Mouse (Mus musculus) left cerebral cortex, postnatal 14 days (tissue): Measurements from ENCODE around the gene Olfr117. TPM values are rescaled to one million over a fixed set of nuclear protein-coding genes. Genes with fewer than 3 reads are reported as not detected.
"Not testable (repeated sequence)": the region's sequence is repeated elsewhere in the genome, so short reads cannot be mapped to it uniquely, and the experiment has no call there.

Source experiments
- DNase-seq, 2 experiments: peaks; one replicate each; pipeline ENCODE4 v3.0.0; 2021 to 2022; ENCODE audit warnings: low spot score in 2 of 2, mixed read lengths in 1 of 2
- intact Hi-C: fragments of 180-260 bp; cut with DNase I; formaldehyde crosslinking; loops from one replicate; pipeline ENCODE4 v1.15.1; 2025
- long read RNA-seq, 2 experiments: library from polyadenylated mRNA; stranded (forward); transcript quantifications; one replicate each; pipeline ENCODE4 v2.0.0; 2021
- total RNA-seq, 2 experiments: library from RNA; stranded (reverse); gene quantifications; 2 replicates each; pipeline ENCODE4 v1.2.3; 2021

The Olfr117 gene
- total RNA-seq: not detected
- long read RNA-seq, experiment 1: 0 reads
- long read RNA-seq, experiment 2: 0 reads

GRCm38 (mm10) chr17:37663682-37664081, at the start of gene Olfr117:
TSS of gene Olfr117 (minus strand) at chr17:37663782.
- no peak for DNase-seq
- intact Hi-C loops: no loop called here

DNA sequence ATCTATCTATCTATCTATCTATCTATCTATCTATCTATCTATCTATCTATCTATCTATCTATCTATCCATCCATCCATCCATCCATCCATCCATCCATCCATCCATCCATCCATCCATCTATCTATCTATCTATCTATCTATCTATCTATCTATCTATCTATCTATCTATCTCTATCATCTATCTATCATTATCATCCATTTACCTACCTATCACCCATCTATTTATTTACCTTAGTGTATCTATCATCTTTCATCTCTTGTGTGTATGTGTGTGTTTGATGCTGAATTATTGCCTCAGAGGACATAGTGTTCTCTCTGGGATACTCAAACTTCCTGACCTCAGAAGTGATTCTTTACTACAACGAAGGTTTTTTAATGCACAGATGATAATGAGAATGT, 32.7 kb upstream of the Olfr117 start, which contains the start of gene Olfr119:
Gene Olfr119, plus strand, starts transcription at position 301 of the 400 bp plus-strand sequence.
- DNase-seq, intact Hi-C loops: not testable (repeated sequence)

DNA sequence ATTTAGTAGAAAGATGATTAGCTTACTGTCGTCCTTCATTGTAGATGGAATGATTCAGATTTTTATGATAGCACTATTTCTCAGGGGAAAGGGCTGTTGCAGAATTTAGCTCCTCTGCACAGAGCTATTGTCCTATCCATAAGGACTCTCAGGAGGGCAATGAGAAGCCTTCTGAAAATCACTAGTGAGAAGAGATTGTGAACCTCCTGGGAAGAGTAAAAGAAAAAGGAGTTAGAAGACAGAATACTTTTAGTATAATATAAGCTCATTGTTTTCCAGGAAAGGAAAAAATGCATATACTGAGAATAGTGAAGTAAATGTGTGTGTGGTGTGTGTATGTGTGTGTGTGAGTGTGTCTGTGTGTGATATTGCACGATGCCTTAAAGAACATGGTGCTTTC, 3.1 kb upstream of the Olfr117 start, which contains the start of gene Olfr118:
Gene Olfr118, plus strand, starts transcription at position 301 of the 400 bp plus-strand sequence.
- intact Hi-C loops: no loop called here
- DNase-seq: no peak

DNA sequence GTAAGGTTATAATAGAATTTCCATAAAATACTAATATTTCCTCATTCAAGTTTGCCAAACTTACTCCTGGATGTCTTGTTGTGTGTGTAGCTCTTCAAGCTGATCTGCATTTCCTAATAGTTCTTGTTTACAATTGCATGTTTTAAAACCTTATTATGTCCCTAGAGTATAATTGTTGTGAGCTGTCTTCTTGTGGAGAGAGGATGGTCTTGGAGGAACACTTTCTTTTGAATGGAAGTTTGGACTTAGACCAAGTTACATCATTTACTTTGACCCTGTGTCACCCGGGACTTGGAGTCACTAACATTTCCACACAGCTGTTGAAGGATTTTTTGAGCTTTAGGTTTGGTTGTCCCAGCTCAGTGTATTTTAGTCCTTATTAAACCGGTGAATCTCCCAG, 36.6 kb downstream of the Olfr117 start, which contains the start of the genes Olfr115 and Olfr116:
Gene Olfr115, minus strand, starts transcription at position 101 of the 400 bp plus-strand sequence.
Gene Olfr116, minus strand, starts transcription at position 191 of the 400 bp plus-strand sequence.
- DNase-seq: no peak
- intact Hi-C loops: no loop called here

Other genes starting within 250 kb of the Olfr117 start
- gene Olfr108, start 218.3 kb downstream of the Olfr117 start, total RNA-seq: not detected
- gene Olfr109, start 204.9 kb downstream of the Olfr117 start, total RNA-seq: not detected
- not detected for gene H2-M2, start 180.2 kb downstream of the Olfr117 start, total RNA-seq
- not detected for gene Olfr110, start 171.3 kb downstream of the Olfr117 start, total RNA-seq
- not detected for gene Olfr111, start 155.8 kb downstream of the Olfr117 start, total RNA-seq
- gene Olfr112, start 94.3 kb downstream of the Olfr117 start, total RNA-seq: not detected
- not detected for gene Olfr113, start 86.1 kb downstream of the Olfr117 start, total RNA-seq
- not detected for gene Olfr114, start 71.0 kb downstream of the Olfr117 start, total RNA-seq
- gene Olfr115, start 36.7 kb downstream of the Olfr117 start, total RNA-seq: not detected
- gene Olfr116, start 36.6 kb downstream of the Olfr117 start, total RNA-seq: not detected
- not detected for gene Olfr118, start 3.2 kb upstream of the Olfr117 start, total RNA-seq
- gene Olfr119, start 32.8 kb upstream of the Olfr117 start, total RNA-seq: not detected
- gene Olfr120, start 58.0 kb upstream of the Olfr117 start, total RNA-seq: not detected
- not detected for gene Olfr121, start 85.1 kb upstream of the Olfr117 start, total RNA-seq
- not detected for gene Olfr122, start 104.8 kb upstream of the Olfr117 start, total RNA-seq
- not detected for gene Olfr123, start 129.7 kb upstream of the Olfr117 start, total RNA-seq
- not detected for gene Olfr124, start 136.1 kb upstream of the Olfr117 start, total RNA-seq
- not detected for gene Olfr125, start 169.2 kb upstream of the Olfr117 start, total RNA-seq
- gene Olfr126, start 183.7 kb upstream of the Olfr117 start, total RNA-seq: not detected
- gene Olfr127, start 236.7 kb upstream of the Olfr117 start, total RNA-seq: not detected